Mouse (Mus musculus): ENCODE measurements around the gene Cdk5rap1. TPM values are rescaled to one million over a fixed set of nuclear protein-coding genes. Genes with fewer than 3 reads are reported as not detected.
"Not testable (repeated sequence)": the region's sequence is repeated elsewhere in the genome, so short reads cannot be mapped to it uniquely, and the experiment has no call there.

Cdk5rap1 gene
- total RNA-seq, 2 experiments from 2014 or later: 8.9 to 12.1 TPM

GRCm38 (mm10) chr2:154390180-154390964, 17.6 kb upstream of the Cdk5rap1 start:
- DNase-seq: peak; percentile 95
- intact Hi-C loops (cut with DNase I; ENCODE audit: low total_unique reads): no loop called here

GRCm38 (mm10) chr2:154379103-154379502, 6.3 kb upstream of the Cdk5rap1 start:
- intact Hi-C loops (cut with DNase I; ENCODE audit: low total_unique reads): no loop called here
- DNase-seq: no peak

GRCm38 (mm10) chr2:154374807-154375601, 2.2 kb upstream of the Cdk5rap1 start:
- peak; percentile 72 for DNase-seq
- intact Hi-C loops (cut with DNase I; ENCODE audit: low total_unique reads): no loop called here

GRCm38 (mm10) chr2:154373961-154374632, 1.3 kb upstream of the Cdk5rap1 start:
- peak; percentile 67 for DNase-seq
- intact Hi-C loops (cut with DNase I; ENCODE audit: low total_unique reads): no loop called here

- DNase-seq: peak; percentile 88
- intact Hi-C loops (cut with DNase I; ENCODE audit: low total_unique reads): no loop called here
These were observed 520 bp downstream of the Cdk5rap1 start for GRCm38 (mm10) chr2:154372151-154372829.

GRCm38 (mm10) chr2:154367510-154367909, 5.3 kb downstream of the Cdk5rap1 start:
- no peak for DNase-seq
- intact Hi-C loops (cut with DNase I; ENCODE audit: low total_unique reads): no loop called here

GRCm38 (mm10) chr2:154354000-154354425, 18.8 kb downstream of the Cdk5rap1 start:
- DNase-seq; intact Hi-C loops (cut with DNase I; ENCODE audit: low total_unique reads): not testable (repeated sequence)

GRCm38 (mm10) chr2:154348152-154348551, 24.7 kb downstream of the Cdk5rap1 start:
- DNase-seq: no peak
- intact Hi-C loops (cut with DNase I; ENCODE audit: low total_unique reads): no loop called here

GRCm38 (mm10) chr2:154339356-154339755, 33.5 kb downstream of the Cdk5rap1 start:
- no peak for DNase-seq
- intact Hi-C loops (cut with DNase I; ENCODE audit: low total_unique reads): no loop called here

- intact Hi-C loops (cut with DNase I; ENCODE audit: low total_unique reads): no loop called here
- no peak for DNase-seq
These were observed 34.6 kb downstream of the Cdk5rap1 start for GRCm38 (mm10) chr2:154338161-154338560.

- intact Hi-C loops (cut with DNase I; ENCODE audit: low total_unique reads): no loop called here
- no peak for DNase-seq
These were observed 37.2 kb downstream of the Cdk5rap1 start for GRCm38 (mm10) chr2:154335572-154335971.

GRCm38 (mm10) chr2:154326852-154327251, 46.0 kb downstream of the Cdk5rap1 start:
- DNase-seq: no peak
- intact Hi-C loops (cut with DNase I; ENCODE audit: low total_unique reads): no loop called here

GRCm38 (mm10) chr2:154313771-154314170, 59.0 kb downstream of the Cdk5rap1 start:
- DNase-seq; intact Hi-C loops (cut with DNase I; ENCODE audit: low total_unique reads): not testable (repeated sequence)

- intact Hi-C loops (cut with DNase I; ENCODE audit: low total_unique reads); DNase-seq: not testable (repeated sequence)
These were observed 65.9 kb downstream of the Cdk5rap1 start, which contains the start of gene Bpifb9b for GRCm38 (mm10) chr2:154306927-154307326. Gene Bpifb9b (plus strand): TSS chr2:154307227.

GRCm38 (mm10) chr2:154304604-154305003, 68.2 kb downstream of the Cdk5rap1 start:
- intact Hi-C loops (cut with DNase I; ENCODE audit: low total_unique reads); DNase-seq: not testable (repeated sequence)

GRCm38 (mm10) chr2:154301763-154302162, 71.0 kb downstream of the Cdk5rap1 start:
- intact Hi-C loops (cut with DNase I; ENCODE audit: low total_unique reads): no loop called here
- DNase-seq: no peak

GRCm38 (mm10) chr2:154300496-154300895, 72.3 kb downstream of the Cdk5rap1 start:
- intact Hi-C loops (cut with DNase I; ENCODE audit: low total_unique reads): no loop called here
- peak; percentile 67 for DNase-seq

GRCm38 (mm10) chr2:154294746-154295145, 78.1 kb downstream of the Cdk5rap1 start:
- peak; percentile 13 for DNase-seq

GRCm38 (mm10) chr2:154292833-154293232, 80.0 kb downstream of the Cdk5rap1 start:
- intact Hi-C loops (cut with DNase I; ENCODE audit: low total_unique reads): loop anchor here (5.0 kb wide), 1 partner anchor 76 kb away; no protein-coding TSS in a partner anchor
- DNase-seq: no peak

More at GRCm38 (mm10) chr2:154294746-154295145, 78.1 kb downstream of the Cdk5rap1 start:
- intact Hi-C loops (cut with DNase I; ENCODE audit: low total_unique reads): loop anchor here (5.0 kb wide), 1 partner anchor 77 kb away; no protein-coding TSS in a partner anchor

Measured in gastrocnemius, postnatal 14 days (tissue).